Mouse (Mus musculus): ENCODE data around the gene Hps1. TPM values are rescaled to one million over a fixed set of nuclear protein-coding genes. Genes with fewer than 3 reads are reported as not detected.

Hps1 gene
- 4.7 and 5.3 TPM in 2 replicates for polyA plus RNA-seq (2015; fragmentation: Nextera tagmentation; extraction: Ambion mirVana)

GRCm38 (mm10) chr19:42779531-42780155 is at the start of gene Hps1:
Gene Hps1, minus strand, starts transcription at chr19:42779978.
- Histone ChIP-seq H3K27me3 (ENCODE audit: insufficient read depth, low read length) (no peaks in the 10 kb centered on the region), H3K9me3 (ENCODE audit: low read length) (no peaks in the 10 kb centered on the region), H3K4me2 (ENCODE audit: low read depth, low read length) (peak within 1 kb of the TSS; percentile 79), H3K9ac (replicated peaks) (peak within 1 kb of the TSS; percentile 66), H3K4me3 (ENCODE audit: low read depth, low read length) (peak within 1 kb of the TSS; percentile 58), H3K36me3 (replicated peaks; ENCODE audit: insufficient read depth, low read length) (no peaks in the 10 kb centered on the region; the same call in 1 of the 2 replicates), H3K4me1 (ENCODE audit: insufficient read depth) (peaks cover 4% of the 10 kb centered on the region; the same call in 1 of the 2 replicates), H3K27ac (ENCODE audit: low read depth) (peak within 1 kb of the TSS; percentile 64; the same call in 1 of the 2 replicates)
- ATAC-seq (peak; percentile 96), DNase-seq (peak; percentile 86)
- no peak; the same call in 1 of the 2 replicates for TF ChIP-seq CTCF (IDR thresholded peaks at IDR 0.05; ENCODE audit: low read depth)
- TF ChIP-seq EP300 (IDR thresholded peaks at IDR 0.05; ENCODE audit: low read depth): no peak
- WGBS (ENCODE audit: insufficient replicate concordance): under 1% methylated on average over 43 of the region's 43 CpGs

GRCm38 (mm10) chr19:42829196-42829595 is 49.4 kb upstream of the Hps1 start:
- Histone ChIP-seq H3K27me3 (ENCODE audit: insufficient read depth, low read length) (no peaks in the 10 kb centered on the region), H3K4me3 (ENCODE audit: low read depth, low read length) (no peak overlapping the region), H3K27ac (ENCODE audit: low read depth) (no peak overlapping the region), H3K9ac (replicated peaks) (no peak overlapping the region), H3K4me2 (ENCODE audit: low read depth, low read length) (no peak overlapping the region), H3K9me3 (ENCODE audit: low read length) (no peaks in the 10 kb centered on the region), H3K36me3 (replicated peaks; ENCODE audit: insufficient read depth, low read length) (no peaks in the 10 kb centered on the region), H3K4me1 (ENCODE audit: insufficient read depth) (no peaks in the 10 kb centered on the region)
- DNase-seq (no peak), ATAC-seq (no peak)
- no peak for TF ChIP-seq CTCF (IDR thresholded peaks at IDR 0.05; ENCODE audit: low read depth)
- no peak for TF ChIP-seq EP300 (IDR thresholded peaks at IDR 0.05; ENCODE audit: low read depth)
- 41% methylated on average over 4 of the region's 4 CpGs for WGBS (ENCODE audit: insufficient replicate concordance)

GRCm38 (mm10) chr19:42827843-42828242 is 48.1 kb upstream of the Hps1 start:
- ATAC-seq: no peak

GRCm38 (mm10) chr19:42820109-42820508 is 40.3 kb upstream of the Hps1 start:
- H3K27me3 ChIP-seq (ENCODE audit: insufficient read depth, low read length): no peaks in the 10 kb centered on the region
- DNase-seq: no peak
- 57% methylated on average over 5 of the region's 5 CpGs for WGBS (ENCODE audit: insufficient replicate concordance)
- TF ChIP-seq EP300 (IDR thresholded peaks at IDR 0.05; ENCODE audit: low read depth): no peak
- no peak for TF ChIP-seq CTCF (IDR thresholded peaks at IDR 0.05; ENCODE audit: low read depth)
- no peak overlapping the region for H3K4me2 ChIP-seq (ENCODE audit: low read depth, low read length)
- H3K4me3 ChIP-seq (ENCODE audit: low read depth, low read length): no peak overlapping the region
- H3K9me3 ChIP-seq (ENCODE audit: low read length): no peaks in the 10 kb centered on the region
- no peak overlapping the region for H3K27ac ChIP-seq (ENCODE audit: low read depth)
- H3K9ac ChIP-seq (replicated peaks): no peak overlapping the region
- H3K36me3 ChIP-seq (replicated peaks; ENCODE audit: insufficient read depth, low read length): no peaks in the 10 kb centered on the region
- no peaks in the 10 kb centered on the region for H3K4me1 ChIP-seq (ENCODE audit: insufficient read depth)
- no peak for ATAC-seq

More at GRCm38 (mm10) chr19:42827843-42828242, 48.1 kb upstream of the Hps1 start:
- Histone ChIP-seq H3K27ac (ENCODE audit: low read depth) (no peak overlapping the region), H3K4me2 (ENCODE audit: low read depth, low read length) (no peak overlapping the region), H3K36me3 (replicated peaks; ENCODE audit: insufficient read depth, low read length) (no peaks in the 10 kb centered on the region), H3K4me3 (ENCODE audit: low read depth, low read length) (no peak overlapping the region), H3K4me1 (ENCODE audit: insufficient read depth) (no peaks in the 10 kb centered on the region), H3K27me3 (ENCODE audit: insufficient read depth, low read length) (no peaks in the 10 kb centered on the region), H3K9me3 (ENCODE audit: low read length) (no peaks in the 10 kb centered on the region), H3K9ac (replicated peaks) (no peak overlapping the region)
- 68% methylated on average over 3 of the region's 3 CpGs for WGBS (ENCODE audit: insufficient replicate concordance)
- no peak for DNase-seq
- no peak for TF ChIP-seq CTCF (IDR thresholded peaks at IDR 0.05; ENCODE audit: low read depth)
- TF ChIP-seq EP300 (IDR thresholded peaks at IDR 0.05; ENCODE audit: low read depth): no peak

GRCm38 (mm10) chr19:42817761-42818160 is 38.0 kb upstream of the Hps1 start:
- Histone ChIP-seq H3K4me3 (ENCODE audit: low read depth, low read length) (no peak overlapping the region), H3K27ac (ENCODE audit: low read depth) (no peak overlapping the region), H3K9ac (replicated peaks) (no peak overlapping the region), H3K27me3 (ENCODE audit: insufficient read depth, low read length) (no peaks in the 10 kb centered on the region), H3K4me1 (ENCODE audit: insufficient read depth) (no peaks in the 10 kb centered on the region), H3K4me2 (ENCODE audit: low read depth, low read length) (no peak overlapping the region), H3K36me3 (replicated peaks; ENCODE audit: insufficient read depth, low read length) (no peaks in the 10 kb centered on the region), H3K9me3 (ENCODE audit: low read length) (no peaks in the 10 kb centered on the region)
- DNase-seq (no peak), ATAC-seq (no peak)
- TF ChIP-seq CTCF (IDR thresholded peaks at IDR 0.05; ENCODE audit: low read depth) (no peak), EP300 (IDR thresholded peaks at IDR 0.05; ENCODE audit: low read depth) (no peak)
- 61% methylated on average over 2 of the region's 2 CpGs for WGBS (ENCODE audit: insufficient replicate concordance)

- H3K36me3 ChIP-seq (replicated peaks; ENCODE audit: insufficient read depth, low read length): no peaks in the 10 kb centered on the region
- no peak for TF ChIP-seq CTCF (IDR thresholded peaks at IDR 0.05; ENCODE audit: low read depth)
- no peak for TF ChIP-seq EP300 (IDR thresholded peaks at IDR 0.05; ENCODE audit: low read depth)
- DNase-seq: no peak
- no peak overlapping the region for H3K27ac ChIP-seq (ENCODE audit: low read depth)
- no peaks in the 10 kb centered on the region for H3K9me3 ChIP-seq (ENCODE audit: low read length)
- H3K27me3 ChIP-seq (ENCODE audit: insufficient read depth, low read length): no peaks in the 10 kb centered on the region
- 81% methylated on average over 2 of the region's 2 CpGs for WGBS (ENCODE audit: insufficient replicate concordance)
- no peak overlapping the region for H3K4me2 ChIP-seq (ENCODE audit: low read depth, low read length)
- no peak overlapping the region for H3K4me3 ChIP-seq (ENCODE audit: low read depth, low read length)
- H3K9ac ChIP-seq (replicated peaks): no peak overlapping the region
- no peaks in the 10 kb centered on the region for H3K4me1 ChIP-seq (ENCODE audit: insufficient read depth)
- ATAC-seq: no peak
Measured at GRCm38 (mm10) chr19:42816261-42816660, 36.5 kb upstream of the Hps1 start.
